Mouse (Mus musculus): Measurements from ENCODE around the gene Zfp978. TPM values are rescaled to one million over a fixed set of nuclear protein-coding genes. Genes with fewer than 3 reads are reported as not detected.
A peak's percentile ranks its signal among the peaks of the same experiment; 100 is the strongest.
"Not testable (repeated sequence)": the region's sequence is repeated elsewhere in the genome, so short reads cannot be mapped to it uniquely, and the experiment has no call there.

Gene Zfp978
- polyA plus RNA-seq, 1 experiment = not detected

DNA sequence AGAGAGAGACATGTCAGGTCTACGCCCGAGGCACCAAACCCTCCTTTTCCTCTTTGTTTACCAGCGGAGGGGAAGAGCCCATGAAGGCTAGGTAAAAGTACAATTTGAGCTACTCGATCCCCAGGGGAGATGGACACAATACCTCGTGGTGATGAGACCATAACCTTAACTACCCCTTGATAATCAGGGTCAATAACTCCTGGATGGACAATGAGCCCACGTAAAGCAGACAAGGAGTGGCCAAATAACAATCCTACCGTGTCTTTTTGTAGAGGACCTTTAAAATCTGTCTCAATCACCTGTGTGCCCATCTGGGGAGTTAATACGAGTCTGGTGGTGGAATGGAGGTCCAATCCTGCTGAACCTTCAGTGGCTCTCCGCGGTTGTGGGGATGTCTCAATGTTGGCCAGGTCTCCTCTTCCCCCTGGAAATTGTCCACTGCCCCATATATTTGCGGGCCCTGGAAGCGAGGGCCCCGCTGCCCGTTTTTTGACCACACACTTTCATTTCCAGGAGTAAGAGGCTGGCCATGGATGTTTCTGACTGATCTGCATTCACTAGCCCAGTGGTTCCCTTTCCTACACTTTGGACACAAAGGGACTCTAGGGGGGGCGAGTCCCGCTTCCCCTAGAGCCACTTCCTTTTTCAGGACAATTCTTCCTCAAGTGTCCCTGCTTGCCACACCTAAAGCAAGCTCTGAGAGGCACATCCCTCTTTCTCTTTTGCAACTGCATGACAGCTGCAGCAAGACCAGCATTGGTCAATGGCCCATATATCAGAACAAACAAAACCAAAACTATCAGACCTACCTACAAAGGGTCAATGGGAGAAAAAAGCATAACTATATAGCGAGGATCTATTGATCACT is 40.0 kb downstream of the Zfp978 start:
- H3K27ac ChIP-seq (ENCODE audit: insufficient read depth, low read depth, low read length); H3K27me3 ChIP-seq (replicated peaks; ENCODE audit: control insufficient read depth, insufficient read depth, low read length); DNase-seq; H3K36me3 ChIP-seq (ENCODE audit: control insufficient read depth, insufficient read depth, low read length); H3K4me1 ChIP-seq (ENCODE audit: control insufficient read depth, insufficient read depth, low read length); H3K4me3 ChIP-seq (ENCODE audit: insufficient read depth, low read depth, low read length): not testable (repeated sequence)
- 80% methylated on average over 17 of the region's 17 CpGs for WGBS

DNA sequence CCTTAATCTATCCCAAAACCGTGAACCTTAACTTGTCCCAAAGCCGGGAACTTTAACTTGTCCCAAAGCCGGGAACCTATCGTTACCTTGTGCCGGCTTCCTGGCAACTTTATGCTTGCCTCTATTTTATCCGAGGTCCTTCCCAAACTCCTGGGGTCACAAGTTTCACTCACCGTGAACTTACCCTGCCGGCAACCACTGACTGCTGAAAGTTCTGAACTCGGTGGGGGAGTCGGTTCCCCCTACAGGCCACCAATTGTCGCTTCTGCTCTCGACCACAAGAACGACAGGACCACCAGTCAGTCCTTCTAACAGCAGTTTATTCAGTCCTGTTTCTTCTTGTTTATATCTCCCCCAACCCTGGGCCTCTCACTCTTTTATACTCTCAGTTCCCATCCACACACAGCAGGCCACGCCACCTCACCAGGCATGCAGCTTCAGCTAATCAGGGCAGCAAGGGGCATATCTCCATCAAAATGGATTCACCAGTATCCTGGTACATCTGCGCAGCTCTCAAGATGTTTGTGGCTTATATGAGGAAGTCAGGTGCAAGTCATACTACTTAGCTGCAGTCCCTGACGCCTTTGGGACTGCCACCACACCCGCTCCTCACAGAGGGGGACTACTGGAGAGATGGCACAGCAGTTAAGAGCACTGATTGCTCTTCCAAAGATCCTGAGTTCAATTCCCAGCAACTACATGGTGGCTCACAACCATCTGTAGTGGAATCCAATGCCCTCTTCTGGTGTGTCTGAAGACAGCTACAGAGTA is 40.8 kb downstream of the Zfp978 start:
- H3K36me3 ChIP-seq (ENCODE audit: control insufficient read depth, insufficient read depth, low read length); DNase-seq; H3K27ac ChIP-seq (ENCODE audit: insufficient read depth, low read depth, low read length); H3K4me1 ChIP-seq (ENCODE audit: control insufficient read depth, insufficient read depth, low read length); H3K4me3 ChIP-seq (ENCODE audit: insufficient read depth, low read depth, low read length); H3K27me3 ChIP-seq (replicated peaks; ENCODE audit: control insufficient read depth, insufficient read depth, low read length): not testable (repeated sequence)
- WGBS = 81% methylated on average over 17 of the region's 17 CpGs

DNA sequence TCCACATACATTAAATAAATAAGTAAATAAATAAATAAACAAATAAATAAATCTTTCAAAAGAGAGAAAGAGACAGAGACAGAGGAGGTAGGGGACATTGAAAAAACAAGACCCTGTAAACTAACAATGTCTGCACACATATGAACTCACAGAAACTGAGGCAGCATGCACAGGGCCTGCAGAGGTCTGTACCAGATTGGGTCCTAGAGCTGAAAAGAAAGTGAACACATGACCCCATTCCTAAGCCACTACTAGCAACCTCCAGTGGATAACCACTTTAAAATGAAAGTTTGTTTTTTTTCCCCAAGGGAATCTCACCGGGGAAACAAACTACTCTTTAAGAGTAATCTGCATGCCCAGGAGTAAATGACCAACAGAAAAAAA is 41.4 kb downstream of the Zfp978 start:
- H3K4me3 ChIP-seq (ENCODE audit: insufficient read depth, low read depth, low read length); H3K27me3 ChIP-seq (replicated peaks; ENCODE audit: control insufficient read depth, insufficient read depth, low read length); H3K27ac ChIP-seq (ENCODE audit: insufficient read depth, low read depth, low read length); H3K4me1 ChIP-seq (ENCODE audit: control insufficient read depth, insufficient read depth, low read length); H3K36me3 ChIP-seq (ENCODE audit: control insufficient read depth, insufficient read depth, low read length); DNase-seq: not testable (repeated sequence)
- 20% methylated on average over 1 of the region's 1 CpGs for WGBS

DNA sequence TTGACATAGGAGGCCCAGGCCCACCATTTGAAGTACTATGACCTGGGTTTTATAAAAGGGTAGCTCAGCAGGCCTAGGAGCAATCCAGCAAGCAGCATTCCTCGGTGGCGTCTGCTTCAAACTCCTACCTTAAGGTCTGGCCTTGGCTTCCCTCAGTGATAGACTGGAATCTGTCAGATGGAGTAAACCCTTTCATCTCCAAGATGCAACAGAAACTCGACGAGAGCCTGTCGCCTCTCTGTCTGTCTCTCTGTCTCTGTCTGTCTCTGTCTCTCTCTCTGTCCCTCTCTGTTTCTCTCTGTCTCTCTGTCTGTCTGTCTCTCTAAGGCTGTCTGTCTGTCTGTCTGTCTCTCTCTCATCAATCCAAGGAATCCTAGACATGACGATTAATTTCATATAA is 42.4 kb downstream of the Zfp978 start:
- not testable (repeated sequence) for H3K36me3 ChIP-seq (ENCODE audit: control insufficient read depth, insufficient read depth, low read length); DNase-seq; H3K27ac ChIP-seq (ENCODE audit: insufficient read depth, low read depth, low read length); H3K27me3 ChIP-seq (replicated peaks; ENCODE audit: control insufficient read depth, insufficient read depth, low read length); H3K4me3 ChIP-seq (ENCODE audit: insufficient read depth, low read depth, low read length); H3K4me1 ChIP-seq (ENCODE audit: control insufficient read depth, insufficient read depth, low read length)
- WGBS = 87% methylated on average over 6 of the region's 6 CpGs

DNA sequence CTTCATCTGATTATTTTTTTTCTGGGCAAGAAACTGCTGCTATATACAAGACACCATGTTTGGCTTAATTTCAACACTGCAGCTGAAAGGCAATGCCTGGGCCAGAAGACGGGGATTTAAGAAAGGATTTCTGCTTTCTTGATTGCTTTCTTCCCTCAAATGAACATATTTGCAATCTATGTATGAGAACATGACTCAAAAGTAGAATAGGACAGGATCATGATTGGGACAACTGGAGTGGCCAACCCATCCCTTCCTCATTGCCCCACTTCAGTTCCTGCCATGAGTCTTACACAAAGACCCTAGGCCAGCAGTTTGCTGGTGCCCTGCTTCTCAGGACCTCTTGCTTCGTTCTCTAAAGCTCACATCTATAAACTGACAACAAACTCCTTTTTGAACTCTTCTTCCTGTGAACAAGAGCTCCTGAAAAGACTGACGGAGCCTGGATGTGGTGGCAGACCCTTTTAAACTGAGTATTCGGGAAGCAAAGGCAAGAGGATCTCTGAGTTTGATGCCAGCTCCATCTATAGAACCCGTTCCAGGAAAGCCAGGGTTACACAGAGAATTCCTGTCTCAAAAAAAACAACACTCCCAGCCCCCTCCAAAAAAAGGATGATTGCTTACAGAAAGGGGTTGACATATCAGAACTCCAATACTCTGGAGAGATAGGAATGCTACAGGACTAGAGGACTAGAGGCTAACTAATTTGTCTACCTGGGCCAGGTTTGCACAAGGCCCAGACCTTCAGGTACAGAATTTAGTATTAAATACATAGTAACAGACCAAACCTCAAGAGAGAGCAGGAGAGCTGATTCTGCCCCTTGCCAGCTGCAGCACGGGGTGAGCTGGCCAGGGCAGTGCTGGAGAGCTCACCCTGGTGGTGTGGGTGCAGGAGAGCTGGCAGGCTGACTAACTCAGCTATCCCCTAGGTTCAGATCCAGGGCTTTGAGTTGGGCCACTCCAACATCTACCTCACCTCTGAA is 43.1 kb downstream of the Zfp978 start:
- DNase-seq; H3K27ac ChIP-seq (ENCODE audit: insufficient read depth, low read depth, low read length); H3K27me3 ChIP-seq (replicated peaks; ENCODE audit: control insufficient read depth, insufficient read depth, low read length); H3K36me3 ChIP-seq (ENCODE audit: control insufficient read depth, insufficient read depth, low read length); H3K4me3 ChIP-seq (ENCODE audit: insufficient read depth, low read depth, low read length); H3K4me1 ChIP-seq (ENCODE audit: control insufficient read depth, insufficient read depth, low read length): not testable (repeated sequence)
- 70% methylated on average over 6 of the region's 6 CpGs for WGBS

DNA sequence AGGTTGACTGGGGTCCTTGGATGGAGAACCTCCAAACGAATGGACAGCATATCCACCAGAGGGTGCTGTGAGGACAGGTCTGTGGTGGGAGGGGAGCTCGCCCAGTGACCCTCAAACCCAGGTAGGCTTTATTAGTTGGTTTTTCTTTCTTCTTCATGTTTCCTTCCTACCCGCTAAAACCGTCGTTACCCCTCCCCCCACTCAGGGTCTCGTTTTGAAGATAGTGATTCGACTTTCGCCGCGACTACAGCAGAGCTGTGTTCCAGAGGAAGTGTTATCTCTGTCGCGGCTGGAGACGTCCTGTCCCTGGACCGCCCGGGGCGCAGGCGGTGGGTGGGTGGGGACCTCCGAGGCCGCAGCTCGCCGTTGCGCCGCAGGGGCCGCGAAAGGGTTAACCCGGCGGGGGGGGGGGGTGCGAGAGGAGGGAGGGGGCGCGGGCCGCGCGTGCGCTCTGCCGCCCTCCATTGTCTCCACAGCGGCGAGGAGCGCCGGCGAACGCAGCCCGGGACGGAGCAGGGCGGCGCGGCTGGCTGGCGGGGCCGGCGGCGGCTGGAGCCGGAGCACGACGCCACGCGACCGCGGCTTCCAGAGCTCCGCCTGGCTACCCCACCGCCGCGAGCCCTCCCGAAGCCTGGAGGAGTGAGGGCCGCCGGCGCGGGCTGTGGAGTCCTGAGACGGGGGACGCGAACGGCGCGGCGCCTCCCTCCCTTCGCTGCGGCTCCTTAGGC is 45.8 kb downstream of the Zfp978 start:
- no peak for TF ChIP-seq POLR2A (IDR thresholded peaks at IDR 0.05; ENCODE audit: low read depth, low read length)
- peak; percentile 22; the same call in 1 of the 2 replicates for TF ChIP-seq CTCF (conservative IDR thresholded peaks at IDR 0.05; ENCODE audit: insufficient read depth, insufficient read length, low read depth, low read length)
- peak; percentile 14 for DNase-seq
- Histone ChIP-seq H3K4me3 (ENCODE audit: insufficient read depth, low read depth, low read length) (peak overlapping the region; percentile 72), H3K36me3 (ENCODE audit: control insufficient read depth, insufficient read depth, low read length) (no peaks in the 10 kb centered on the region), H3K4me1 (ENCODE audit: control insufficient read depth, insufficient read depth, low read length) (no peaks in the 10 kb centered on the region), H3K27me3 (replicated peaks; ENCODE audit: control insufficient read depth, insufficient read depth, low read length) (no peaks in the 10 kb centered on the region), H3K27ac (ENCODE audit: insufficient read depth, low read depth, low read length) (no peak overlapping the region)
- under 1% methylated on average over 67 of the region's 75 CpGs for WGBS

DNA sequence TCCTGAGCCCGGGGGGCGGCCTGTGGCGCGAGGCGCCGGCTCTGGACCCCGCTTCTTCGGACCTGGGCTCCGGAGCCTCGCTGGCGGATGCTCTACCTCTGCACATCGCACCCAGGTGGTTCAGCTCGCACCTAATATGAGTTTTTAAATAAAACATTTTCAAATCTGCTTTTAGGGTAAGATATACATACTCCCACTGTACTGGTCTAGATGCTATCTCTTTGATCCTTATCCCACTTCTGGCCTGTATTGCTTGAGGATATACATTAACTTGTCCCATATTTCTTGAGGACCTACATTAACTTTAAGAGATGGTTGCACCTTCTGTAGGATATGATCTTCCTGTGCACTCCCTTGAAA is 46.3 kb downstream of the Zfp978 start:
- H3K4me1 ChIP-seq (ENCODE audit: control insufficient read depth, insufficient read depth, low read length) = no peaks in the 10 kb centered on the region
- no peak overlapping the region for H3K27ac ChIP-seq (ENCODE audit: insufficient read depth, low read depth, low read length)
- TF ChIP-seq POLR2A (IDR thresholded peaks at IDR 0.05; ENCODE audit: low read depth, low read length) (no peak), CTCF (conservative IDR thresholded peaks at IDR 0.05; ENCODE audit: insufficient read depth, insufficient read length, low read depth, low read length) (no peak)
- no peaks in the 10 kb centered on the region for H3K36me3 ChIP-seq (ENCODE audit: control insufficient read depth, insufficient read depth, low read length)
- WGBS = 6% methylated on average over 13 of the region's 13 CpGs
- H3K4me3 ChIP-seq (ENCODE audit: insufficient read depth, low read depth, low read length) = peak overlapping the region; percentile 72
- no peak for DNase-seq
- H3K27me3 ChIP-seq (replicated peaks; ENCODE audit: control insufficient read depth, insufficient read depth, low read length) = no peaks in the 10 kb centered on the region

DNA sequence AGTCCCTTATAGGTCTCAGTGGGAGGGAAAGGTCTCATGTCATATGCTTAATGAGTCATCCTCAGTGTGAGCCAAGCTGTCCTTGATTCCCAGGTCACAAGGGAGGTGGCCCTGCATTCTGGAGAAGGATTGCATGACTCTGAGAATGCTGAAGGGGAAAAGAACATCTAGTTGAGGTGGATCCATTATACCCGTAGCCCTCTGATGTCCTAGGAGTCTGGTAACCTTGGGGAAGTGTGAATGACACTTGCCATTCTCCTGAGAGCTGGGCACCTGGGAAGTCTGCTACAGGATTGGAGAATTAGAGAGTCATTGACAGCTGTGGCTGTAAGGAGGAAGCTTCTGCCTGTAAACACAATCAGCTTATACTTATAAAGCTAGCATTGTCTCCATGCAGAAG is 55.3 kb downstream of the Zfp978 start:
- peak; percentile 9 for DNase-seq
- 60% methylated on average over 1 of the region's 1 CpGs for WGBS
- not testable (repeated sequence) for H3K27me3 ChIP-seq (replicated peaks; ENCODE audit: control insufficient read depth, insufficient read depth, low read length); H3K4me3 ChIP-seq (ENCODE audit: insufficient read depth, low read depth, low read length); H3K36me3 ChIP-seq (ENCODE audit: control insufficient read depth, insufficient read depth, low read length); H3K27ac ChIP-seq (ENCODE audit: insufficient read depth, low read depth, low read length); H3K4me1 ChIP-seq (ENCODE audit: control insufficient read depth, insufficient read depth, low read length)
